Mouse (Mus musculus): ENCODE measurements around the gene Ethe1.

Ethe1 gene

DNA sequence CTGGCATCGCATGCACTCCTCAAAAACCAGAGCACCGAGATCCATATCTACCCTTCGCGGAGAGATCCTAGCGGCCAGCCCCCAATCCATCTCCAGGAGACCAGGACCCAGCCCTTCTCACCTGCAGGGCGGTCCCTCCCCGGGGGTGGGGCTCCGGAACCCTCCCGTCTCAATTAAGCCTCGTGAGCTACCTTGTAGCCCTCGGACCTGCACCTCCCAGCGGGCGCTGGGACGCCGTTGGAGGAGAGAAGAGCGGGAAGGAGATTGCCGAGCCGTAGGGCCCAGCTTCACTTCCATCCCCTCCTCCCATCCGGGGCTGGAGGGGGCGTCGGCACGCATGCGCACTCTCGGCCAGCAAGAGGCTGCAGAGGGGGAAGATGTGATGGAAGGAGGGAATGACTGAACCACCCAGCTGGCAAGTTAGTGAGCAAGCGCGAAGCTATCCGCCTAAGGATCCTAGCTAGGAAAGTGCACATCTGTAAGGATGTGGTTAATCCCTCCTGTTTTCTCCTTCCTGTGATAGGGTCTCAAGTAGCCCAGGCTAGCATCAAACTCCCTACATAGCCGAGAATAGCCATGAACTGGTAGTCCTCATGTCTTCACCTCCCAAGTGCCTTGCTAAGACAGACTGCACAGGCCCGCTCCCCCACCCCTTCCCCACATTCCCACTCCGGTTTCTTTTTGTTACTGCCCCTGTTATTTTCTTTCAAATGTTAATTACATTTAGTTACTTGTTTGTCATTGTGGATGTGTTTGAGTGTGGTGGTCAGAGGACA, at the start of gene Ethe1, which contains the start of gene Zfp575:
TSS of gene Ethe1 (plus strand) at position 214 of the 776 bp plus-strand sequence.
TSS of gene Zfp575 (minus strand) at position 312 of the 776 bp plus-strand sequence.
- DNase-seq (ENCODE audit: low read depth), result no peak

DNA sequence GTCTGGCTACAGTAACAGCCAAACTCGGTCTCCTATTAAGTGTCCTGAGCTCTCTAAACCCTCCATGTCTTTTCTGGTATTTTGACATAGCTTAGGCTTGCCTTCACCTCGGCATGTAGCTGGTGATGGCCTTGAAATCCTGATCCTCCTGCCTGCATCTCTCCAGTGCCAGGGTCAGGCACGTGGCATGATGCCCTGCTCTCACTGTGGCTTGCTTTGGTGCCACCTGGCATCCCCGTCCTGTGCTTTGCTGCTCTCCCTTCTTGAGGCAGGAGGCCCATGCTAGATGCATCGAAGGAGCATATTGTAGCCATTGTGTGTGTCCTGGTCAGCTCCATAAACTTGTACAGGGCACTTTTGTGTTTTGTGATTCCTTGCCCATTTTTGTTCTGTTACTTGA, 49.8 kb upstream of the Ethe1 start:
- DNase-seq (ENCODE audit: low read depth), result no peak

DNA sequence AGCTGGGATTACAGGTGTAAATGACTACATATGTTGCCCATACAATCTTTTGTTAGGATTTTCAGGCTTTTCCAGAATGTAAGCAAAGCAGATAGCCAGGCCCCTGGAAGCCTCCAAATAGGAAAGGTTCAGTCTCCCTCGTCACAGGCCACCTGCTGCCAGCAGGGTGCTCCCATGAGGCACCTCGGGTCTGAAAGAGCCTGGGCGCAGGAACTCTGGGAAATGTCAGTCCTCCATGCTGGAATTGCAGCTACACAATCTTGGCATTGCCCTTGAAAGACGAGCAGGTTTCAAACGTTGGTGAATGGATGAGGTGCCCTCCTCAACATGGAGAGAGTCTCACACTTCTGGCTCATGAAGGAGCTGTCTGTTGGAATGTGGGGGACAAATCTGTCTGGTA, 49.2 kb upstream of the Ethe1 start:
- DNase-seq (ENCODE audit: low read depth), result no peak

DNA sequence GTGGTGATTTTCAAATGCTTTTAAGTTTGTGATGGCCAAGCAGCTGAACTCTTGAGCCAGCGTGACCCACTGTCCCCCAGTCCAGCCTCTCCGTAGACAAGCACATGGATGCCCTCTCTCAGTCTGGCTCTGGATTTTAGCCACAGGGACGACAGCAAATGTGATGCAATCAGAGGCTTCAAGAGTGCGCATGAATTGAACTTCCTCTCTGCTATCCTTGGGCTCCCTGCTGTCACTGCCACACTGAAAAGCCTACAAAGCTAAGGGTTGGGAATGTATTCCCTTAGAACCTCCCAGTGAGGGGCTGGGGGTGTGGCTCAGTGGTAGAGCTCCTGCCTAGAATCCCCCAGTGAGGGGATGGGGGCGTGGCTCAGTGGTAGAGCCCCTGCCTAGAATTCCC, 48.6 kb upstream of the Ethe1 start:
- no peak for DNase-seq (ENCODE audit: low read depth)

DNA sequence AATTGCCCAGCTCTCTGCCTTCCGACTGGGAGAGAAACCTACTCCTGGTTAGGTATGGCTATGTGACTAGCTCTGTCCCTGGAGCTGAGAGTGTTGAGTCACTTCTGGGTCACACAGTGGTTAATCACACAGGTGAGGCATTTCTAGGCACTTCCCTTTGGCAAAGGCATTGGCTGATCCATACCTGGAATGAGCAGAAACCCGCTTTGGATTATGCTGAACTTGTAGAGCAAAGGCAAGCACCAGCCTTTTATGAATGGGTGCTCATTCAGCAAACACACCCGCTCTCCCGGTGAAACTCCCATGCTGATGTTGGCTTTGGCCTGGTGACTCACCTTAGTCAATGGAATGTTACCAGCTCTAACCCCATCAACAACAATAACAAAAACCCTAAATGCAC, 47.7 kb upstream of the Ethe1 start:
- DNase-seq (ENCODE audit: low read depth), result no peak

DNA sequence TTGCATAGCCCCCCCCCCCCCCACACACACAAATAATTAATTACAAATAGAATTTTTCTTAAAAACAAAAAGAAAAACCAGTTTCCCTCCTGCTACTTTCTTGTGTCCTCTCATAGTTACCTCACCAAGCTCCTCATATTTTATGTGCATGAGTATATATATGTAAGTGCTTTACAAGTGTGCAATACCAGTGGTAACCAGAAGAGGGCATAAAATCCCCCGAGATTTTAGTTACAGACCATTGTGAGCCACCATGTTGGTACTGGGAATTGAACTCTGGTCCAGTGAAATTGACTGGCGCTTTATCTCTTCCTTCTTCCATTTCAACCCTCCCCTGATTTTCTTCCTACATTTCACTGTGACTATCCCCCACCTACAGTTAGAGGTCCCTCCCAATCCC, 42.8 kb upstream of the Ethe1 start:
- peak; percentile 55 for DNase-seq (ENCODE audit: low read depth)

DNA sequence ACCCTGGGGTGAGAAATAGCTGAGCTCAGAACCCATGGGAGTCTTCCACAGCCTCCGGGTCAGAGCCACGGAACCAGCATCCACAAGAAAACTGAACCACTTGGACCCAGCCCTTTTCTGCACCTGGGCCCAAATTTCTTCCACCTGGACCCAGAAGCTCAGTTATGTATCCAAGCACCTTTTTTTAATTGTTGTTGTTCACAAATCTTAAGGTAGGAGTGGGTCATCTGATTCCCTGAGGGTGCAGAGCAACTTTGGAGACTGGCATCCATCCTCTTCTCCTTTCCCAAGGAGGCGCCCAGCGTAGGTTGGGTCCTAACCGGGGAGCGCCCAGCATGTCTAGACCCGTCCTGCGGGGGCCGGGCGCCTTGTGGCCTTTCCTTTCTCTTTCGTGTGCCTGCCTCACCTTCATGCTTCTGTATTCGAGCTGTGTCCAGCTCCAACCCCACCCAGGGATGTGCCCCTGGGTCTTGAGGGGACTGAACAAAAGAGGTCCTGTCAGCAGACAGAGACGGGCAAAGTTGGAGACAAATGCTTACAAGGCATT, 41.2 kb upstream of the Ethe1 start, which contains the start of the genes Pinlyp and Xrcc1:
TSS of gene Pinlyp (minus strand) at position 51 of the 547 bp plus-strand sequence.
TSS of gene Xrcc1 (plus strand) at position 222 of the 547 bp plus-strand sequence.
- no peak for DNase-seq (ENCODE audit: low read depth)

DNA sequence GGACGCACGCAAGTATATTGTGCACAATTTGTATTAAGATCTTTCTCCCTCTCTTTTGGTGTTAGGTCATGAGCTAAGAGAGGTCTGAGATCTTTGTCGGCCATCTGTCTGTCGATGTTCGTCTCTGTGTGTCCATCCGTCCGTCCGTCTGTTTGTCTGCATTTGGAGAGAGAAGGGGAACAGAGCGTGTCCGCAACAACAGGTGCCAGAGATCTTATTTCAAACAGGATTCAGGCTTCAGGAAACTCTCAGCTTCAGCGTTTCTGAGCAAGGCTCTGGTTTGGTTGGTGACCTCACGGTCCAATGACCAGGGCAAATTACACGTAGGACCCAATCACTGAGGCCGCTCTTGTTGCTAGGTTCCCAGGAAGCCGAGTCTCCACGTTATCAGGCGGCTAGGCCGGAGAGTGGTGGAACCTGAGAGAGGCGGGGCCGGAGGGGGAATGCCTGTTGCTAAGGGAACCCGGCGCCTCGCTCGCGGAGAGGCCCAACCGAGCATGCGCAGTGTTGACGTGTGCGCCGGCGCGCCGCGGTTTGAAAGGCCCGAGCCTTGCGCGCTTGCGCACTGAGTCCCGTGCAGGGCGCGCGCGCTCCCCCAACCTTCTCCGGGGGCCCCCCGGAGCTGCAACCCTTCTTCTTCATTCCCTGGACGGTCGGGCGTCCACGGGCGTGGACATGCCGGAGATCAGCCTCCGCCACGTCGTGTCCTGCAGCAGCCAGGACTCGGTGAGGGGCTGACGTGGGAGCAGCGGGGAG, 40.5 kb upstream of the Ethe1 start:
- peak; percentile 99 for DNase-seq (ENCODE audit: low read depth)

DNA sequence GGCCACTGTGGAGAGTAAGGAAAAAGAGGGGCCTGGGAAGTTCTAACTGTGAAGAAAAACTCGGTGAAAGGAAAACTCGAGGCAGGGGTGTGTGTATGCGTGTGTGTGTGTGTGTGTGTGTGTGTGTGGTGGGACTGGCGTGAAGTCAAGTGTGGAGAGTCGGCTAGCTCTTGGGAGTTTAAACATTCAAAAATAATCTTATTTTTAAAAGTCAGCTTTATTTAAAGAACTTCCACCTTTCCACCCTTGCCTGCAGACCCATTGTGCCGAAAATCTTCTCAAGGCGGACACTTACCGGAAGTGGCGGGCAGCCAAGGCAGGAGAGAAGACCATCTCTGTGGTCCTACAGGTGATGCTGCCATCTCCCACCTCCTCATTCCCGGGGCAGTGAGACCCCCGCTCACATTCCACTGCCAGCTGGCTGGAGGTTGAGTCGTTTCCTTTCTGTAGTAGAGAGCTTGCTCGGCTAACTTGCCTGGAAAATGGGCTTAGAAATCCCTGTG, 39.8 kb upstream of the Ethe1 start:
- DNase-seq (ENCODE audit: low read depth), result no peak

DNA sequence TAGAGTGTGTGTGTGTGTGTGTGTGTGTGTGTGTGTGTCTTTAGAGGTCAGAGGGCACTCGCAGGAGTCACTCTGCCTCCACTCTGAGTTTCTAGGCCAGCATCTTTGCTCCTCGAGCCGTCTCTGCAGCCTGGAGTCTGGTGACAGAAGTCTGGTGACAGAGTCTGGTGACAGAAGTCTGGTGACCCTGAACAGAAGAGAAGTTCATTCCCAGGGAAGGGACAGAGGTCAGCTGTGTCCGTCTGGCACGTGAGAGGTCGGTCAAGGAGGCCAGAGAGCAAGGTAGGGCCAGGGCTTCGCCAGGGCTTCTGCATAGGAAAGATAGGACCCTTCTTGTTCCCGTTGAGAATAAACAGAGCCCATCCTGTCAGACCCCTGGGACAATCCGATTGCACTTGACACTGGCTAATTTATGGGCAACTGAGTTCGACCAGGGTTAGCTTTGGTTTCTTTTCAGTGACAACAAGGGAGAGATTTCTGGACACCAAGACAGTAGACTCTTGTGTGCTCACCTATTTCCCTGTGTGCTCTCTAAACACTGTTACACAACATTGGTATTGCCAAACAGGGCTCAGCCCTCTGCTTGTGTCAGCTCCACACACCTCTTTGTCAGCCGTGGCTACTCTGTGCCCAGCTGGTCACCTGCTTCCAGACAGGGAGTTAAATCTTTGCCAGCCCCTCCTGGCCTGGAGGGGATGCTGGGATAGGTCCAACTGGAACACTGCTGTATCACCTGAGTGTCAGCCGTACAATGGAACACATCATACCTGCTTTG, 35.2 kb upstream of the Ethe1 start:
- DNase-seq (ENCODE audit: low read depth), result no peak

DNA sequence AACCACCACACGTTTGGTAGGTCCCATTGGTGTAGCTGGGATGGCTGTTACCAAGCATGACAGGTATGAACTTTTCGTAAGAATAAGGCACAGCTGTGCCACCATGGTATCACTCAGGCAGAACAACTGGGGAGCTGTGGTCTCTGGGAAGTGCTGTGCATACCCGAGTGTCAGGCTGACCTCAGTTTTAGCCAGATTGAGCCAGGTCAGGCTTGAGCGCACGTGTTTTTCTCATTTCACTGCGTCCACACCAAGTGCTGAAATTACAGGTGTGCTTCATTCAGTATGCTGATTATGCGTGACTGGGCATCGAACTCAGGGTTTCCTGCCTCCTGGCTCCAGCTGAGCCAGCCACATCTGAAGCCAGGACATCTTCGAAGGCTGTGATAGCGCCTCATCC, 31.6 kb upstream of the Ethe1 start:
- no peak for DNase-seq (ENCODE audit: low read depth)

DNA sequence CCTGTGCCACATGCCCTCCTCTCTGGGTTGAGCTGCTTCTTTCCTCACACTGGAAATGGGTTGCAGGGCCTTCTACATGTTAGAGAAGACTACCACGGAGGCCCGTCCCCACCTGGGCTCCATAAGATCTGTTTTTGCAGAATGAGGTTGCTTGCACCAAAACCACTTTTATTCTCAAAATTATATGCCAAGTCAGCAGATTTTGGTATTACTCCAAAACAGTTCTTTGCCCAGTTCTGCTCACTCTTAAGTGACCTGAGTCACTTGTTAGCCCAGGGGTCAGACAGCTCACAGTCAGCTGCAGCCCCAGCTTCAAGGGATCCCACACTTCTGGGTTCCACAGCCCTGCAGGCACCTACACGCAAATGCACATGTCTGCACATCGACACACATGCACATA, 25.9 kb upstream of the Ethe1 start:
- DNase-seq (ENCODE audit: low read depth), result no peak

DNA sequence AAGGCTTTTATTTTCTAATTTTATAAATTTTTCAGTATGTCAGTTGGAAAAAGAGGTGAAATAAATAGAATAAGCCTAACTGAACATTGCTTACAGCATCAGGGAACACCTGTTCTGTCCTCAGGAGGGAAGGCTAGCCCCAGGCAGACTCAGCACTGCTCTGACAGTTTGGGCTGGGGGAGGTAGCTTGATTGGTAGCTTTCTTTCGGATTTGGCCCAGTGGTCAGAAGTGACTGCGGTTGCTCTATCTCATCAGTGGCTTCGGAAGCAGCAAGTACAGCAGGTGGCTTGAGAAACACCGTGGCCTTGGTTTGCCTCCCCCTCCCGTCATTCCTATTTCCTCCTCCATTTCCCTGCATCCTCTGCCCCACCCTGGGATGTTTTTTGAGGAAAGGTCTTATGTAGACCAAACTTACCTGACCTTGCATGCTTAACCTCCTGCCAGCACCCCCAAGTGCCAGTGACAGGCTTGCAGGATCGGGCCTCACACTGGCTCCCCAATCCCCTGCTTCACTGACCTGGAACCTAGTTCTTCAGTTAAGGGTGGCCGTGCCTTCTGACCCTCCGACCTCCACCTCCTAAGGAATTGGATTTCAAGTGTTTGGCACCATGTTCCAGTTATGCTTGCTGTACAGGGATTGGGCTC, 24.0 kb upstream of the Ethe1 start:
- DNase-seq (ENCODE audit: low read depth), result no peak

DNA sequence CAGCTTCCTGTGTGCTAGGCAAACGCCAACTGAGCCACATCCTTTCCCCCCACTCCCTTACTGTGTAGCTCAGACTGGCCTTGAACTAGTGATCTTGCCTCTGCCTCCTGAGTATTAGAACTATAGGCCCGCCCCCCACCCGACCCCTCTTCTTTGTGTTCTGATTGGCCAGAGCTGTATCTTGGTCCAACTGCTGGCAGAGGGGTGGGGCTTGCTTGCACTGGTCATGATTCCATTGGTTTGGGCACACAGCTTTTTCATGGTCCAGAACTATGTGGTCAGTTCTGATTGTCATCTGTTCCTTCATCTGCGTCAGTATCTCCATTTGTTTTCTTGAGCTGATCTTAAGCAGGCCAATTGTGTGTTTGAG, 23.5 kb upstream of the Ethe1 start:
- DNase-seq (ENCODE audit: low read depth), result no peak

DNA sequence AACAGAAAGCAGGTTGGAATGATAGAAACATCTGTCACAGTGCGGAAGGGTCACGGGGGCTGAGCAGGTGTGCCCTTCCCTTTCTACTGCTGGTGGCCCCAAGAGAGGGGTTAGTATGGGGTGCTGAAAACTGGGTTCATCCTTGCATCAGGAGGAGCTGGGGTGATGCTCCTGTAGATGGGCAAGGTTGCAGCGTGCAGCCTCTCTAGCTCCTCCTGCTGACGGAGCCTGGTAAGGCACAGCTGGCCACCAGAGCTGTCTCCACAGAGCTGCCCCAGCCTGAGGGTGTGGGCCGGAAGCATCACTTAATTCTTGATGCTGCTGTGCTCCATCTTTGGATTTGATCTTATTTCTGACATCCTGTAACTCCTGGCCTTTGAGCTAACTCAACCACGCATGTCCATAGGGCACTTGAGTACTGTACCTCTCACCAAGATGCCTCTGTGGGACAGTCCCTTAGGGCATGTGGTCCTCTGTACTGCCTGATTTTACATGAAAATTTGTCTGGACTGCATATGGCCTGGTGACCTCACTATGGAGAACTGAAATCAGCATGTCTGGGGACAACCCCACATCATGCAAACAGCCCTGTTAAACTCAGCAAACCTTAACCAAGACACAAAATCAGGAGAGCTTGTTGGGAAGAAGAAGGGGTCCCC, 22.6 kb upstream of the Ethe1 start:
- peak; percentile 84 for DNase-seq (ENCODE audit: low read depth)

DNA sequence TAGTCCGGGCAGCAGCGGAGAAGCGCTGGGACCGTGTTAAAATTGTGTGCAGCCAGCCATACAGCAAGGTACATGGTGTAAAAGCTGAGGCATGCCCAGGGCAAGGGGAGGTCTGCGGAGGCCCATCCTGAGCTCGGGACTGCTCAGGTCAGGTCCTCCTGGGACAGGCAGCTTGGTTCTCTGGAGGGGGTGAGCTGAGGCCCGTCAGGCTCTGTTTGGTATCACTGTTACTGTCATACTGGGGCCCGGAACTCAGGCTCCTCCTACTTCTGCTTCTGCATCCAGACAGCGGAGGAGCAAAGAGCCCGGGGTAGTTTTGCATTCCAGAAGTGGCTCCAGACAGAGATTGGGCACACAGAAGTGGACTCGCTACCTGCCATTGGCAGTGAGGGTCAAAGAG, 21.7 kb upstream of the Ethe1 start:
- DNase-seq (ENCODE audit: low read depth), result no peak

DNA sequence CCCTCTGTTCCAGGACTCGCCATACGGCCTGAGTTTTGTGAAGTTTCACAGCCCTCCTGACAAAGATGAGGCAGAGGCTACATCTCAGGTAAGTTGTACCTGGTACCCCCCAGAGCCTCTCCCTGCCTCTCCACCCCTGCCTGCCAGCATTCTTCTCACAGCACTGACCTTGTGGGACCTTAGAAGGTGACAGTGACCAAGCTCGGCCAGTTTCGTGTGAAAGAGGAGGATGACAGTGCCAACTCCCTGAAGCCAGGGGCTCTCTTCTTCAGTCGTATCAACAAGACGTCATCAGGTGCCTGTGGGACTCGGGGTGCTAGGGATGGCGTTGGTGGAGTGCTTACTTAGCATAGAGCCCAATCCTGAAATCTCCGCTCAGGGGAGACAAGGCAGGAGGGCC, 21.1 kb upstream of the Ethe1 start:
- DNase-seq (ENCODE audit: low read depth), result no peak

DNA sequence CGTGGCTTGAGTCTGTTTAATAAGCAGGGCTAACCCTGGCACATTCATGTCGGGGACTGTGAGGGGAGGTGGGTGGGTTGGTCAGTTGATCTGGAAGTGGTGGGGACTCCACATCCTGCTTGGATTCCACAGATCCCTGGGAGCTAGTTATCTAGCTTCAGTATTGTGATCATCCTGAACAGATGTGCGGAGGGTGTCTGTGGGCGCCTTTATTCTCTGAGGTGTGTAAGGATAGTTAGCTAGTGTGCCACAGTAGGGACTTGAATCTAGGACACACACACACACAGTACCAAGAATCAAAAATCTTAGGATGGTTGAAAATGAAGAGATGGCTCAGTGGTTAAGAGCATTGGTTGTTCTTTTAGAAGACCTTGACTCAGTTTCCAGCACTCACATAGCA, 18.8 kb upstream of the Ethe1 start:
- no peak for DNase-seq (ENCODE audit: low read depth)

DNA sequence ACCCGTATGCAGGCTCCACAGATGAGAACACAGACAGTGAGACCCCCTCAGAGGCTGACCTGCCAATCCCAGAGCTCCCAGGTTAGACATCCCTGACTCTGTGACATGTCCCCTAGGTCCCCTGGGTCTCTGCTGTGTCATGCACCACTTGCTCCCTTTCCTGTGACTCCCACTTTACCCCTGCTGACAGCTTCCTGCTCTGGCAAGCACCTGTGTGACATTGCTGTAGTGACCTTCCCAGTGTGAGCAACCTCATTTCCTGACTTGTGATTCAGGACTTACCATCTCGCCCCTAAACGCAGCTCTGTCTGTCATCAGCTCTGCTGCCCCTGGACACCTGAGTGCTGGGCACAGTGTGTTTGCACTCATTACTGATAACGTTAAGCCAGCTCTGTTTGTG, 16.3 kb upstream of the Ethe1 start:
- no peak for DNase-seq (ENCODE audit: low read depth)

DNA sequence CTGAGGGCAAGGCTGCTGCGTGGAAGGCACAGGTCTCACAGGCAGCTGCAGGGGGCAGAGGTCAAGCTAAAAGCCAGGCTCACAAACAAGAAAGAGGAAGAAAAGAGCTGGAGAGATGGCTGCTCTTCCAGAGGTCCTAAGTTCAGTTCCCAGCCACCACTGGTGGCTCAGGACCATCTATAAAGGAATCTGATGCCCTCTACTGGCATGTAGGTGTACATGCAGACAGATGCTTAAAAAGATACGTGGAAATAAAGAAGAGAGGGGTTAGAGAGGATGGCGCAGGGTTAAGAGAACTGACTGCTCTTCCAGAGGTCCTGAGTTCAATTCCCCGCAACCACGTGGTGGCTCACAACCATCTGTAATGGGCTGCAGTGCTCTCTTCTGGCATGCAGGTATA, 14.9 kb upstream of the Ethe1 start:
- peak; percentile 13 for DNase-seq (ENCODE audit: low read depth)

DNA sequence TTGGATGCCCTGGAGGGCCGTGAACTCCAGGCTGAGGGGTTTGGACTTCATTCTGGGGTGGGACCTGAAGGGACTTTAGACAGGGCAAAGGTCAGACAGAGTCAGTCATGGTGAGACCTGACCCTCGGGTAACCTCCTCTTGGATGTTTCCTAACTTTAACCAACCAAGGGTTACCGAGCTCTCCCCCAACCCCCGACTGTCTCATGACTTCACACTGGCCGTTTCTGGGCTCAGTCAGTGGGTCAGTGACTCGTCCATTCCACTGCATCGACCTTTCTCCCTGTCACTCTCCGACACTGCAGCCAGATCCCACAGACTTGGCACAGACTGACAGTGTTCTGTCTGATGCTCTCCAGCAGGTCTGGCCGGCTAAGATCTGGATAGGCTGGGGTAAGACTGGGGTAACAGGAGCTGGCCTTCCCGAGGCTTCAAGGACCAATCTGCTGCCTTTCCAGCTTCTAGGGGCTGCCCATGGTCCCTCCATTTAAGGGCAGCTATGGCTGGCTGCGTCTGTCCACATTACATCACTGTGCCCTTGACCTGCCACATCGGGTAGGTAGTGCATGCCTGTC, 13.0 kb upstream of the Ethe1 start:
- DNase-seq (ENCODE audit: low read depth), result peak; percentile 61
